Mouse (Mus musculus) left cerebral cortex, adult 18-20 months (tissue): ENCODE measurements around the gene Fnbp1l. TPM values are rescaled to one million over a fixed set of nuclear protein-coding genes. Genes with fewer than 3 reads are reported as not detected.
A peak's percentile ranks its signal among the peaks of the same experiment; 100 is the strongest.

ENCODE experiments used
- DNase-seq, 2 experiments: peaks; one replicate each; pipeline ENCODE4 v3.0.0; 2021 to 2022; ENCODE audit warnings: low spot score in 2 of 2, mixed read lengths in 1 of 2
- long read RNA-seq, 2 experiments: library from polyadenylated mRNA; stranded (forward); transcript quantifications; one replicate each; pipeline ENCODE4 v2.0.0; 2021
- total RNA-seq, 2 experiments: library from RNA; stranded (reverse); gene quantifications; 2 replicates each; pipeline ENCODE4 v1.2.3; 2021

Gene Fnbp1l
- total RNA-seq: 10 to 100 TPM; 93.3 to 96.6 TPM
- long read RNA-seq, experiment 1, full-length matches to known transcripts: 1 of 12 reads
- long read RNA-seq, experiment 1, partial matches to known transcripts: 1 of 12 reads
- long read RNA-seq, experiment 1, other reads (novel, unspliced or antisense): 10 of 12 reads
- long read RNA-seq, experiment 2, partial matches to known transcripts: 1 of 11 reads
- long read RNA-seq, experiment 2, other reads (novel, unspliced or antisense): 10 of 11 reads

DNA sequence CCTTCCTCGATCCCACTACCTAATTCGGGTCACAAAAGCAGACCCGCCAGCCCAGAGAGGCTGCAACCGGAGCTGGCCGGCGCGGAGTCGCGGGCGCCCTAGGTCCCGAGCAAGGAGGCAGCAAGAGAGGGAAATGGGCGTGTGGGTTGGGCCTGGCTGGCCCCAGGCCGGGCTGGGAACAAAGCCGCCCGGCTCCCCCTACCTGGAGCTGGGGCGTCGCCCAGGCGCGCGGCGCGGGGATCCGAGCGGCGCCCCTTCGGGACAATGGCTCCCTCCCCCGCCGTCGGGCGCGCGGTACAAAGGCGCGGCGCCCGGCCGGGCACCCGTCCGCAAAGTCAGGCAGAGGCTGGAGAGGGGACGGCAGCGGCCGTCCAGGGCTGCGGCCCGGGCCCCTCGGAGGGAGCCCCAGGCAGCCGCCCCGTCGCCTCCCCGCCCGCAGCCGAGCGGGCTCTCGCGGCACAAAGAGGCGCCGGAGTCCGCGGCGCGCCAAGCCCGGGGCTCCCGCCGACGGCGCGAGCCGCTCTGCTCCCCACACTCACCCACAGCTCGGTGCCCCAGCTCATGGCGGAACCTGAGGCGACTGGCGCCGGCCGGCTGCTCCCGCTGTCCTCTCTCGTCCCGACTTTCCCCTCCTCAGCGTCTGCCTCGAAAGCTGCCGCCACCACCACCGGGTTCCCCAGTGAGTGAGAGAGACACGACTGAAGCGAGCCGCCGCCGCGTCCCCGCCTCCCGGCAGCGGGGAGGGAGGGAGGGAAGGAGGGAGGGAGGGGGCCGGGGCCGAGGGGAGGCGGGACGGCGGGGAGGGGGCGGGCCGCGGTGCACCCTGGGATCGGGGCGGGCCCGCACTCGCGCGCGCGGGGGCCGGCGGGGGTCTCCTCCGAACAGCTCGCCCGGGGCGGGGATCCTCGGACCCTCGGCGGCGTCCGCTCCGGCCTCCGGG is at the start of gene Fnbp1l:
Gene Fnbp1l, minus strand, starts transcription at position 725 of the 940 bp plus-strand sequence.
- DNase-seq: peak; percentile 65 to 79

DNA sequence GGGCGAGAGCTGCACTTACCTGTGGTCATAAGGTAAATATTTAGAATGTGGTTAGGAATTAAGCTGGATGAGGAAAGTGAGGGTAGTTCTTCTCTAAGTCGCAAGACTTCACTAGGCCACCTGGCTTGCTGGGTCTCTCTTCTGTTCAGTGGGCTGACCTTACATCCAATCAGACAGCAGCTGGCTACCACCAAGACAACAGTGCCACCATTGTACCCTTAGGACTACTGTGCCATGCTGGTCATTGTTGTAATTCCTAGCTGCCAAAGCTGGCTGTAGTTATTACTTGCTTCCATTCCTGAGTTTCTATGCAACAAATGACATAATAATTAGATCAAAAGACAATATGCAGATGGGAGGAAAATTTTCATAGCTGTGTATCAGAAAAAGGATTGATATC is 41.3 kb upstream of the Fnbp1l start:
- DNase-seq: no peak

DNA sequence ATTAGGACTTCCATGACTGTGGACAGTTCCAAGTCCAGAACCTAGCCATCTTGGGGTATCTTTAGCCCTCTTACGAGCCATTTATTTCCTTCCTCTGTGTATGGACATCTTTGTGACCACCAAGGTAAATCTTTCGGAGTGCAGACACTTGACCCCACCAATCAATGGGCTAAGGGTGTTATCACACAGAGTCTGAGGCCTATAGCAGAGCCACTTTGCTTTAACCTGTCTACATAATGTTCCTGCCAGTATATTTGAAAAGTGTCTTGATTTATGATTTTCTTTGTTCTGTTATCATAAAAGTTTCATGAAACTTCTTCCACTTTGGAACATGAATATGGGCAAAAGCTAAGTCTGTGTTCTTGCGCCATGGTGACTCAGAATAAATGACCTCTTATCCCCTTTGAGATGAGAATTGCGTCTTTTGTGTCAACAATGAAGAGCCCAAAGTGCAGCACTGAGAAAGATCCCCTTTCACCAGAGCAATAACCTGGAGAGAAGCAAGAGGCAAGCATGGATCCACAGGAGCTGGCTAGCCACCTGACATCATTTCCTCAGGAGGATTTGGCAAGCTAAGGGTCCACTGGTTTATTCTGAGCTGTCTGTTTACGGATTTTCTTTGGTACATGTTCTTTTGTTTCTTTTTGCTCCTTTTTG is 39.9 kb upstream of the Fnbp1l start:
- DNase-seq: no peak

DNA sequence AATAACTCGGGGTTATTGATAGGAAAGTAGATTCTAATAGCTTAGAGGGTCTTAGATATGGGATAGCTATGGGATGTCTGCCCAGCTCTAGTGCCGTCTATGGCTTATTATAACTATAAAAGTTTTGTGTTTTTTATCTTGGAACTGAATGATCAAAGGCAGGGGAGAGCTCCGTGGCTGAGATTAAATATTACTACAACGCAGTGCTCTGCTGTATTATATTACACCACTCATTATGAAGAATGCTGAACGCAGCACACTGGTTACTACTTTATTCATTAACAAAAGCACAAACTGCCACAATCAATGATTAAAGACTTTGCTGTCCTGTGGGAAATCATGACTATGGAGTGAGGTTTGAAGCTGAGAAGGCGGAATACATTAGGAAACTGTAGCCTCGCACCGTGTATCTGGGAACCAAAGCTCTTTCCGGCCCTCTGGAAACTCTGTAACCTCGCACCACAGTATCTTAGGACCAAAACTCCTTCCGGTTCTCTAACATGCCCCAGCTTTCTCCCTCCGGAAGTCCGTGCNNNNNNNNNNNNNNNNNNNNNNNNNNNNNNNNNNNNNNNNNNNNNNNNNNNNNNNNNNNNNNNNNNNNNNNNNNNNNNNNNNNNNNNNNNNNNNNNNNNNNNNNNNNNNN is 27.8 kb upstream of the Fnbp1l start:
- no peak for DNase-seq

DNA sequence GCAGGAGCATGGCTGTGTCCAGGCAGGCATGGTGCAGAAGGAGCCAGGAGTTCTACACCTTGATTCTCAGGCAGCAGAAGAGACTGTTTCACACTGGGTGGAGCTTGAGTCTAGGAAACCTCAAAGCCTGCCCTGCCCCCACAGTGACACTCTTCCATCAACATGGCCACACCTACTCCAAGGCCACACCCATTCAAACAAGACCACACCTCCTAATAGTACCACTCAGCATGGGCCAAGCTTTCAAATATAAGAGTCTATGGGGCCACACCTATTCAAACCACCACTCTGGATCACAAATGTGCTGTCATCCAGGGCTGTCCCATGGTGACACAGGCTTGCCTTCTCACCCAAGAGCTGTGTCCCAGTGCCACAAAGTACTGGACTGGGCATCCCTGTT is 20.8 kb upstream of the Fnbp1l start:
- DNase-seq: no peak

DNA sequence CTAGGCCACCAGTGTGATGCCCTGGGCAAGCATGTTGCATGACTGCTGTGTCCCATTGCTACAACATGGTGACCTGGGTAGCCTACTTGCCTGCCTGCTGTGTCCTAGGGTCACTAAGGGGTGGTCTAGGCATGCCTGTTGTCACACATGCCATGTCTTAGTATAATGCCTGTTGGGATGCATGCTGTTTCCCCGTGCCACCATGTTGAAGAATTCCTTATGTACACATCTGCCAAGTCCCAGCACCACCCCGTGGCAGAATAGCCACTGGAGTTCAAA is 19.6 kb upstream of the Fnbp1l start:
- DNase-seq: no peak

- peak; percentile 93 to 97 for DNase-seq
Measured at GRCm38 (mm10) chr3:122638329-122639196, 19.0 kb upstream of the Fnbp1l start.

DNA sequence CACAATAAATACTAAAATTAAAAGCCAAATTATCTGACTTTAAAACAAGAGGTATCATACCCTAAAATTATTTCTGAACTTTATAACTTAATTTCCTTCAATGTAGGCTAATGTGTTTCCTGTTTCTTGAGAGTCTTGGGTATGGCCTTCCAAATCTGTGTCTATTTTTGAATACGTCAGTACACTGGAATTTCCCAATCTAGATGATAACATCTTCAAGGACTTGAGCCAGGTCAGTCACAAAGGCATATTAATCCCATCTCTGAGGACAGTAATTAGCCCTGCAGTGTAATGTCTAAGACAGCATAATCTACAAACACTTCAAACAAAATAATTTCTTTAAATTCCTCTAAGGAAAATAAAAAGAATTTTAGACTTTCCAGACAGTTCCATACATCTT is 17.8 kb upstream of the Fnbp1l start:
- DNase-seq: no peak

DNA sequence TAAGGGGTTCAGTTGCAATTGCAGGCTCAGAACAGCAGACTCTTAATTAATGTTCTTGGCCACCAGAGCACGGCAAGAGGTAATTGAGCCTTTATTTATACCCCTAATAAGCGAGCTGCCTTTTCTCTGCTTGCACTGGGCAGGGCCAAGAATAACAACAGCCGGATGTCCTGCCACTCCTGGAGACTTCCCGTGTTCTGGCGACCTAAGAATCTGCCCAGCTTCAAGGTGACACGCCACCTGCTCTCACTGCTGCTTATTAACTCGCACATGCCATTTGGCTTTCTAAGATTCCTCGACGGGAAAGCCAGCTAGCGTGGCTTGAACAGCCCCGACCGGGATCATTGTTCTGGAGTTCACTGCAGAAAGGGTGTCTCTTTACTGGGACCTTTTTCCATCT is 15.7 kb upstream of the Fnbp1l start:
- DNase-seq: no peak

DNA sequence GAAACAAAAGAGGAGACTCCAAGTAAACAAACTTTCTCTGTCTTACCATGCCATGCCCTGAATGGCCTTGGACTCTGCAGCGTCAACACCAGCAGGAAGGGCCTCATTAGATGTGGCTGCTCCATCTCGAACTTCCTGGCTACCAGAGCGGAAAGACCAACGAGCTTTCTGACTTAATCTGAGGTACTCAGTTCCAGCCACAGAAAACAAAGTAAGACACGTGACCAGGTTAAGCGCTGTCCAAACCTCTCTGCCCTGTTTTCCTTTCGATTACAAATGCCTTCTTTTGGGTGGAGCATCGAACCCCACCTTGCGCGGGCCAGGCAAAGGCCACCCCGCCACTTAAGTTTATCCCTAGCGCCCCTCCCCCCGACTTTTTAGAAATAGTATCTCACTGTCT is 10.1 kb upstream of the Fnbp1l start:
- DNase-seq: no peak

DNA sequence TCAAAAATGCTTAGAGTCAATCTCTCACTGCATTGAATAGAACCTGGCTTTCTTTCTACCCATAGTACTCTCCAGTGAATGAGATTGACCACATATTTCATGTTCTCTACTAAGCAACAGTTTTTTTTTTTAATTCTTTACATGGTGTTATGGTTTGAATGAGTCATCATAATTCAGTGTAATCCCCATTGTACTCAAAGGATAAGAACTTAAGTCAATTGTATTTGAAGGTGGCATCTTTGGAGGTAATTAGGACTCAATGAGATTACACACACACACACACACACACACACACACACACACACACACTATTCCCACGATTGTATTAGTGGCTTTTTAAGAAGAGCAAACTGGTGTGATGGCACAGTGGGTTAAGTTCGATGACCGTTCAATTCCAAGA is 9.4 kb upstream of the Fnbp1l start:
- no peak for DNase-seq

- DNase-seq: no peak
Measured at GRCm38 (mm10) chr3:122628546-122628945, 9.0 kb upstream of the Fnbp1l start.

DNA sequence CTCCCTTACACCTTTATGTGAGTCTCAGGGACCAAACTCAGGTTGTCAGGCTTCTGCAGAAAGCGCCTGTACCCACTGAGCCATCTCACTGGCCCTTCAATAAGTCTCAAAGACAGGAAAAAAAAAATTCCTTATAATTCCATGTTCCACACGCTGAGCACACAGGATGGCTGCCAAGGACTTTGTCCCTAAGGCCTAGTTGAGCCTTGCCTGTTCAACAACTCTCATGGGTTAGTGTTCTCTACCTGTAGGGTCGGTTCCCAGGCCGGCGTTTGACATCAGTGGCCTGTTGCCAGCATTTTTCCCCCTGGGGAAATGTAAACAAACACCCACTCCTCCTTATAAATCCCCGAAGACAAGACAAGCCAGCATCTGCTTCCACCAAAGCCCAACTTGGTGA is 8.3 kb upstream of the Fnbp1l start:
- no peak for DNase-seq

- no peak for DNase-seq
Measured at GRCm38 (mm10) chr3:122624591-122624990, 5.1 kb upstream of the Fnbp1l start.

DNA sequence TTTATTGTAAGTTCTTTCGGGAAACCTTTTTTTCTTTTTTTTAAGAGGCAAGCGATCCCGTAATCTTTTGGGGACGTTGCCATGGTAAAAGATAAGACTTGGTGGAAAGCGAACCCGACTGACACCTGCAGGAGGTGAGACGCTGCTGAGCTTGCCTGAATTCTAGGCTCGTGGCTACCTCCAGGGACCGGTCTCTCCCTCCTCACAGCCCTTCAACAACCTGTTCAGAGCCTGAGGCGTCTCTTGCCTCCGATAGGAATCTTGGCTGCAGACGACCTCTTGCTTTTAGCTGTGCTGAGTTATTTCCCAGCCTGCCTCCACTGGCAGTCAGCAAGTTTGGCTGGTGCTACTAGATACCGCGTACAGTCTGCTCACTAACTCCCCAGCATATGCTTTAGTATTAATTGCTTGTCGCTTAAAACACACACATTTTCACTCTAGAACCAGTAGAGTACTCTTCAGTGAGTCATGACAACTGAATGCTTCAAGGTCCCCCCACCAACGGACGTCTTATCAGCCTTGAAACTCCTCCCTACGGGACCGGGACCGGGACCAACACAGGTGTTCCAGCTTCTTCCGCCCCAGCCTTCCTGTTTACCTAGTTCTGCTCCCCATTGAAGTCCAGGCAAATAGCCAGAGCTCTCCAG is 893 bp upstream of the Fnbp1l start:
- DNase-seq: peak; percentile 22 to 44

DNA sequence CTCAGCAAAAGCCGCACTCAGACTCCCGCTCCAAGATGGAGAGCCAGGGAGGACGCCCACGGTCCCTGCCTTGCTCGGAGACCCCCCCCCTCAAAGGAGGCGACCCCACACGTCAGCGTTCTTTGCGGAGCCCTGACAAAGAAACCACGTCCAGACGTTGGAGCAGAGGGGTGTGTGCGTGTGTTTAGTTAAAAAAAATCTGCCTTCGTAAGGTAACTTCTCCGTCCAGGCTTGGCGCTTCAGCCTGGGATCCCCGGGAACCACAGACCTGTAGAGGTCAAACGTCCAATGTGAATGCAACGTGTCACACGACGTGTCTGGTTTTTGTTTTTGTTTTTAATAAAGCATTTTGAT is 393 bp upstream of the Fnbp1l start:
- no peak for DNase-seq

- peak; percentile 30 to 35 for DNase-seq
Measured at GRCm38 (mm10) chr3:122618402-122618801, 1.1 kb downstream of the Fnbp1l start.

- no peak for DNase-seq
Measured at GRCm38 (mm10) chr3:122617613-122618340, 1.7 kb downstream of the Fnbp1l start.

- no peak for DNase-seq
Measured at GRCm38 (mm10) chr3:122612537-122612936, 7.0 kb downstream of the Fnbp1l start.

GRCm38 (mm10) chr3:122611761-122612160 is 7.8 kb downstream of the Fnbp1l start:
- no peak for DNase-seq
